Mouse (Mus musculus): ENCODE data around the gene Rreb1. TPM values are rescaled to one million over a fixed set of nuclear protein-coding genes. Genes with fewer than 3 reads are reported as not detected.

The Rreb1 gene
- polyA plus RNA-seq, 1 experiment from 2014 or later, result 9.0 TPM

DNA sequence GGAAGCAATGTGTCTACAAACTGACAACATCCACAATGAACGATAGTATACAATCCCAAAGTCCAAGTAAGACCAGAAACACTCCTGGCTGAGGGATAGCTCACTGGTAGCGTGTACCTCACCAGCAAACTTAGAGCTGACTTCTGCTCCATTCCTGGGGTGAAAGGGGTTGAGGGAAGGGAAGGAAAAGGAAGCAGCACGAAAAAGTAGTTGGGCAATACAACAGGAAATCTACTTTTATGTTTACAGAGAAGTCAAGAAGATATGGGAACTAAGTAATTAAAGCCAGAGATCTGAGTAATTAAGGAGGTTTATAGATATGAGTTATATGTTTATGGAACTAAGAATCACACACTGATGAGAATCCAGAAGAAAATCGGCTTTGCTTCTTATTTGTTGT, 36.0 kb upstream of the Rreb1 start:
- Histone ChIP-seq H3K4me2 (ENCODE audit: low read length) (no peak overlapping the region), H3K4me1 (replicated peaks; ENCODE audit: insufficient read depth, low read length) (no peaks in the 10 kb centered on the region), H3K9ac (ENCODE audit: low read depth, low read length) (no peak overlapping the region), H3K36me3 (ENCODE audit: insufficient read depth, low read length) (no peaks in the 10 kb centered on the region), H3K4me3 (replicated peaks; ENCODE audit: low read depth, low read length) (no peak overlapping the region), H3K27ac (no peak overlapping the region), H3K9me3 (replicated peaks; ENCODE audit: low read length) (no peaks in the 10 kb centered on the region), H3K27me3 (ENCODE audit: insufficient read depth, low read length) (no peaks in the 10 kb centered on the region)
- no peak for TF ChIP-seq CTCF (IDR thresholded peaks at IDR 0.05; ENCODE audit: low read depth)
- whole genome bisulfite sequencing, result 85% methylated on average over 4 of the region's 4 CpGs
- ATAC-seq (replicated peaks; ENCODE audit: low FRiP score, low read depth) (no peak), DNase-seq (ENCODE audit: low spot score) (no peak)

DNA sequence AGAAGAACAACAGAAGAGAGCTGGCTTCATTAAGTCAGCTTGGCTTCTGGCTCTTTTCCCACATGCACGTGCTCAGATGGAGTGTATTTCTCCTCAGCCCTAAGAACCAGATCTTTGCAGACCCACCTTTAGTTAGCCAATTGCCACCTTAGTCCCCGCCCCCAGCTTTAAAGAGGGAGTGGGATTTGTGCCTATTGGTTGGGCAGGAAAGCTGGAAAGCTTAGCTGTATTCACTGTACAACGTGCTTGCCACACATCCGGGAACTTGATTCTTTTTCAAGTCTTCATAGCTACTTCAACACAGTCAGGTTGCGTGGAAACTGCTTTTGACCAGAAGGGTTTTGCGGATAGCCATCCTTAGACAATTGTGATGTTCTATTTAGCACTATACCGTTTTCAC, 30.7 kb upstream of the Rreb1 start:
- H3K9me3 ChIP-seq (replicated peaks; ENCODE audit: low read length), result no peaks in the 10 kb centered on the region
- no peaks in the 10 kb centered on the region for H3K36me3 ChIP-seq (ENCODE audit: insufficient read depth, low read length)
- no peak overlapping the region for H3K27ac ChIP-seq
- no peak overlapping the region for H3K4me2 ChIP-seq (ENCODE audit: low read length)
- H3K9ac ChIP-seq (ENCODE audit: low read depth, low read length), result no peak overlapping the region
- ATAC-seq (replicated peaks; ENCODE audit: low FRiP score, low read depth), result no peak
- no peak for TF ChIP-seq CTCF (IDR thresholded peaks at IDR 0.05; ENCODE audit: low read depth)
- H3K4me1 ChIP-seq (replicated peaks; ENCODE audit: insufficient read depth, low read length), result no peaks in the 10 kb centered on the region
- no peaks in the 10 kb centered on the region for H3K27me3 ChIP-seq (ENCODE audit: insufficient read depth, low read length)
- no peak overlapping the region for H3K4me3 ChIP-seq (replicated peaks; ENCODE audit: low read depth, low read length)
- WGBS, result 73% methylated on average over 7 of the region's 7 CpGs
- no peak for DNase-seq (ENCODE audit: low spot score)

DNA sequence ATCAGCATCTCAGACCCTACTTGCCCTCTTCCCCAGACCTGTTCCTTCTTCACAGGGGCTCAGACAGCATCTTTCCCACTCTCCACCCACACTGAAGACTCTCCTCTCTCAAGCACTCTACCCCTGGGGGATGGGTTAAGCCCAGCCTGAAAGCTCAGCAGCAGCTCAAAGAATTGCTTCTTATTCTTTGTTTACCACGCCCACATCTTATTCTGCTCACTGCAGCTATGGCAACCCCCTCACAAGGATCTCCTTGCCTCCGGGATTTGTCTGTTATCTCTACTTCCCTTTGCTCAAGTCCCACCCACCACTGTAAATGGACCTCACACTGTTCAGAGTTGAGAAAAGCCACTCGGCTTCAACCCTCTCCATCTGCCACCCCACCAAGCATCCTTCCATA, 28.7 kb upstream of the Rreb1 start:
- no peak for TF ChIP-seq CTCF (IDR thresholded peaks at IDR 0.05; ENCODE audit: low read depth)
- WGBS, result 27% methylated on average over 3 of the region's 3 CpGs
- H3K9me3 ChIP-seq (replicated peaks; ENCODE audit: low read length), result no peaks in the 10 kb centered on the region
- no peaks in the 10 kb centered on the region for H3K27me3 ChIP-seq (ENCODE audit: insufficient read depth, low read length)
- no peak overlapping the region for H3K4me3 ChIP-seq (replicated peaks; ENCODE audit: low read depth, low read length)
- ATAC-seq (replicated peaks; ENCODE audit: low FRiP score, low read depth), result no peak
- no peak overlapping the region for H3K4me2 ChIP-seq (ENCODE audit: low read length)
- no peak for DNase-seq (ENCODE audit: low spot score)
- H3K9ac ChIP-seq (ENCODE audit: low read depth, low read length), result no peak overlapping the region
- H3K4me1 ChIP-seq (replicated peaks; ENCODE audit: insufficient read depth, low read length), result no peaks in the 10 kb centered on the region
- no peaks in the 10 kb centered on the region for H3K36me3 ChIP-seq (ENCODE audit: insufficient read depth, low read length)
- H3K27ac ChIP-seq, result no peak overlapping the region

DNA sequence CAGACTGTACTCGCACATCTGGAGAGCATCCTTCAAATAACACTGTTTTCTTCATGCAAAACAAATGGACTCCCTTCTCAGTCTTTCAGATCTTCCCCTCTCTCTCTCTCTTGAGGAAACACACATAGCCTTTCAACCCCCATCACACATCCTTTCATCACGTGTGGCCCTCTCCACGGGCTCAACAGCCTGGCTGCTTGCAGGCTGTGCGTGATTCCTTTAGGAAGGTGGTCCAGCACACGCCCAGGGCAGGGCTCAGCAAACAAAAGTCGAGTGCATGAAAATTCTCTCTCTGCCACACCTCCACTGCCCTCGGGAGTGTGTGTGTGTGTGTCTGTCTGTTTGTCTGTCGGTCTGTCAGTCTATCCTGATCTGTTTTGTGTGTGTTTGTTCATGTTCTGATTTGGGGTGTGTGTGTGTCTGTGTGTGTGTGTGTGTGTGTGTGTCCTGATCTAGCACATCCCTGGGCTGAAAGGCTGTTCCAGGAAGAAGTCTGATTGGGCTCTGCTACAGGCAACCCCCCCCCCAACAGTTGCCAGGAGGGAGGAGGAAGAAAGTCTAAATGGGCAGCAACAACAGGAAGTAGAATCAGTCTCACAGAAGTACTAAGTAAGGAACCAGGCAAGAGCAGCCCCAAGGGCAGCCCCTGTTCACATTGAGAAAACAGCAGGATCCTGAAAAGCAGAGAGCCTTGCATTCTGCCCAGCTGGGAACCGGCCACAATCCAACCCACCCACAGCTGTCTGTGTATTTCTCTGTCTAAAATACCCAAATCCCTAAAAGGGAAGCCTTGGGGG, 26.8 kb upstream of the Rreb1 start:
- no peak overlapping the region for H3K9ac ChIP-seq (ENCODE audit: low read depth, low read length)
- H3K36me3 ChIP-seq (ENCODE audit: insufficient read depth, low read length), result no peaks in the 10 kb centered on the region
- 57% methylated on average over 9 of the region's 9 CpGs for WGBS
- no peak for DNase-seq (ENCODE audit: low spot score)
- H3K27me3 ChIP-seq (ENCODE audit: insufficient read depth, low read length), result no peaks in the 10 kb centered on the region
- no peak for ATAC-seq (replicated peaks; ENCODE audit: low FRiP score, low read depth)
- H3K27ac ChIP-seq, result no peak overlapping the region
- H3K4me2 ChIP-seq (ENCODE audit: low read length), result no peak overlapping the region
- TF ChIP-seq CTCF (IDR thresholded peaks at IDR 0.05; ENCODE audit: low read depth), result no peak
- H3K4me1 ChIP-seq (replicated peaks; ENCODE audit: insufficient read depth, low read length), result no peaks in the 10 kb centered on the region
- no peaks in the 10 kb centered on the region for H3K9me3 ChIP-seq (replicated peaks; ENCODE audit: low read length)
- no peak overlapping the region for H3K4me3 ChIP-seq (replicated peaks; ENCODE audit: low read depth, low read length)

DNA sequence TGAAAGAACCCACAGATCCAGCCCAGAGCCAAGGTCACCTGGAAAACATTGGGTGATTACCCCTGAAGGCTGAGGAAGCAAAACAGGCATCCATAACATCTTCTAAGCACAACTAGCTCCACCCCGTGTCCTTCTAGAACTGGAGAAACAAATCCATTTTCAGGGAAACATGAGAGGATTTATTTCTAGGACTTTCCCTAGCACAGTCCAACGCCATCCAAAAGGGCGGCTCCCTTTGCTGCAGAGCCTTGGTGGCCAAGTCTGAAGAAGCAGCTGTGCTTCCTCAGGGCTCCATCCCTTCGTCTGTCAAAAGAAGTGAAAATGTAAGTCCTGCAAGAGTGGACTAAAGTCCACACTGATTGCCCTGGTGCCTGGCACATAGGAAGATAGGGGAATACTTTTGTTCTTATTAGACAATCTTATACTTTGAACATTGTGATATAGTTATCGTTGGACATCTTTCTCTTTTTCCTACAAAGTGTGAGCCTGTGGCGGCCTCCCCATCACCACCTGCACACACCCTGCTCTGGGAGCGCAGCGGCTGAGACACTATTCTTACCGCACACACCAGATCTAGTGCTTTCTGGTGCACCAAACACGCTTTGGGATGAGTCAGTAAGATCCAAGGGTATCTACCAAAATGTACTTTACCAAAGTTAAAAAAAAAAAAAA, 18.7 kb upstream of the Rreb1 start:
- Histone ChIP-seq H3K4me3 (replicated peaks; ENCODE audit: low read depth, low read length) (no peak overlapping the region), H3K4me1 (replicated peaks; ENCODE audit: insufficient read depth, low read length) (no peaks in the 10 kb centered on the region), H3K36me3 (ENCODE audit: insufficient read depth, low read length) (no peaks in the 10 kb centered on the region), H3K4me2 (ENCODE audit: low read length) (no peak overlapping the region), H3K27ac (no peak overlapping the region), H3K9me3 (replicated peaks; ENCODE audit: low read length) (no peaks in the 10 kb centered on the region), H3K27me3 (ENCODE audit: insufficient read depth, low read length) (no peaks in the 10 kb centered on the region), H3K9ac (ENCODE audit: low read depth, low read length) (no peak overlapping the region)
- ATAC-seq (replicated peaks; ENCODE audit: low FRiP score, low read depth) (no peak), DNase-seq (ENCODE audit: low spot score) (no peak)
- WGBS, result 82% methylated on average over 10 of the region's 10 CpGs
- TF ChIP-seq CTCF (IDR thresholded peaks at IDR 0.05; ENCODE audit: low read depth), result no peak

DNA sequence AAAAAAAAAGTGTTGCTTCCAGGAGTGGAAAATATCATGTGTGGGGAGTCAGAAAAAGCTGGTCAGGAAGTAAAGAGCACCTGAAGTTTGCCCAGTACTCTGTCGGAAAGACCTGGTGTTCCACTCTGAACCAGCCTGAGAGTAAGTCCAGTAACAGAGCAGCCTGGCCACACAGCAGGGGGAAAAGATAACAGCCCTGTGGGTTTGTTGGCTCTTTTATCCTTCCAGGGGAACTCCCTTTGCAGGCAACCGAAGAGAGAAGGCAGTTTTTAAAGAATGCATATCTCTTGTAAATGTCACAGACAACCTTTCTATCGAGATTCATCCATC, 18.2 kb upstream of the Rreb1 start:
- ATAC-seq (replicated peaks; ENCODE audit: low FRiP score, low read depth) (no peak), DNase-seq (ENCODE audit: low spot score) (no peak)
- H3K9ac ChIP-seq (ENCODE audit: low read depth, low read length), result no peak overlapping the region
- no peak overlapping the region for H3K4me2 ChIP-seq (ENCODE audit: low read length)
- no peak overlapping the region for H3K4me3 ChIP-seq (replicated peaks; ENCODE audit: low read depth, low read length)
- TF ChIP-seq CTCF (IDR thresholded peaks at IDR 0.05; ENCODE audit: low read depth), result no peak
- H3K9me3 ChIP-seq (replicated peaks; ENCODE audit: low read length), result no peaks in the 10 kb centered on the region
- H3K27me3 ChIP-seq (ENCODE audit: insufficient read depth, low read length), result no peaks in the 10 kb centered on the region
- 61% methylated on average over 3 of the region's 3 CpGs for WGBS
- no peak overlapping the region for H3K27ac ChIP-seq
- no peaks in the 10 kb centered on the region for H3K4me1 ChIP-seq (replicated peaks; ENCODE audit: insufficient read depth, low read length)
- no peaks in the 10 kb centered on the region for H3K36me3 ChIP-seq (ENCODE audit: insufficient read depth, low read length)
